Mouse (Mus musculus) olfactory bulb, adult 2 months (tissue): ENCODE measurements around the gene Cep104. TPM values are rescaled to one million over a fixed set of nuclear protein-coding genes. Genes with fewer than 3 reads are reported as not detected.

Experiments used
- H3K27ac ChIP-seq: fragments of 200-500 bp; 2 replicates; pipeline ENCODE4 v1.5.1; 2012; ENCODE audit warnings: low read depth, low read length; ENCODE audit not compliant: insufficient read depth
- H3K4me1 ChIP-seq: fragments of 200-500 bp; 2 replicates; pipeline ENCODE4 v1.6.1; 2012; ENCODE audit warnings: low read length; ENCODE audit not compliant: control insufficient read depth, insufficient read depth
- H3K4me3 ChIP-seq: fragments of 200-500 bp; 2 replicates; pipeline ENCODE4 v1.5.1; 2012; ENCODE audit warnings: mild to moderate bottlenecking, low read depth, low read length, moderate library complexity; ENCODE audit not compliant: insufficient read depth
- CTCF ChIP-seq: fragments of 200-500 bp; IDR thresholded peaks from 2 replicates; pipeline ENCODE4 v1.5.1; 2012; ENCODE audit warnings: low read depth, mild to moderate bottlenecking, low read length, moderate library complexity; ENCODE audit not compliant: insufficient read depth
- POLR2A ChIP-seq: fragments of 200-500 bp; IDR thresholded peaks from 2 replicates; pipeline ENCODE4 v1.6.1; 2012; ENCODE audit warnings: mild to moderate bottlenecking, low read depth, low read length, moderate library complexity; ENCODE audit not compliant: insufficient read depth
- WGBS: fragments of 180-500 bp; shearing (Covaris S2); methylation state at CpG from one replicate; pipeline ENCODE4 v1.1.7; 2018; 5-methylcytosine and 5-hydroxymethylcytosine counted together
- polyA plus RNA-seq: library from polyadenylated mRNA; stranded (reverse); fragments of >200 nt; gene quantifications from 2 replicates; pipeline ENCODE4 v1.2.4, GENCODE M21; 2012; ENCODE audit warnings: low replicate concordance; ENCODE audit not compliant: missing spikeins, insufficient read depth, insufficient read length

The Cep104 gene
- polyA plus RNA-seq, 1 experiment: not detected

DNA sequence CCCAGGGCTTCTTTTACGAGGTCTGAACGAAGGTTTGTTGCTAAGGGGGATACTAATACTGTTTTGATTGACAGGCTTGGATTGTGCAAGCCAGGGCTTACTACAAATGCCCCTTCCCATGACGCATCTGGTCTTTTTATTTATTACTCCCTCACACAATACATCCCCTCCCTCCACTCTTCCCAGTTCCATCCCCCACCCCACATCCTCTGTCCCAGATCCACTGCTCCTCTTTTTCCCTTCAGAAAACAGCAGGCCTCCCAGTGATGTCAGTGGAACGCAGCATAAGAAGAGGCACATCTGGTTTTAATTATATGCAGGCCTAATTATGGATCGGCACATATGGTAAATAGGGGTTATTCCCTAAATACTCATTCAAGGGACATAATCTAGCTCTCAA is 23.3 kb upstream of the Cep104 start:
- Histone ChIP-seq H3K27ac (no peak overlapping the region), H3K4me1 (peaks cover 12% of the 10 kb centered on the region), H3K4me3 (no peak overlapping the region)
- TF ChIP-seq CTCF: no peak
- no peak for TF ChIP-seq POLR2A
- WGBS: 19% methylated on average over 5 of the region's 5 CpGs

DNA sequence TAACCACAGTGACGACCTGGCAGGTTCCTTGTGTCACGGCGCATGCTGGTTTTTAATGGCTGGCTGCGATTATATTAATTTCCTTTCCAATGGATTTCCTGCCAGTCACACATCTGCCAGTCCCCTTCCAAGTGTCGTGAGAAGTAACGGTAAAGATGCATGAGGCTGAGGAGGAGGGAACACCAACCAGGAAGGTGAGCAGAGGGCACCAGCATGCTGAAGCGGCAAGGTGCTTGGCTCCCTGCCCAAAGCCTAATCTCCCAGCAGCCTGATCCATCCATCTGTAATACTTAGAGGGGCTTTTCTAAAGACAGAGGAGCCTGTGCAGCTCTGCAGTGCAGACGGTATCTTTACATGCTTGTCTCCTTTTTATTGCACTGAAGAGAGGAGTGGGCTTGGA is 19.3 kb upstream of the Cep104 start:
- H3K4me1 ChIP-seq: peaks cover 7% of the 10 kb centered on the region
- H3K27ac ChIP-seq: no peak overlapping the region
- no peak overlapping the region for H3K4me3 ChIP-seq
- 69% methylated on average over 8 of the region's 8 CpGs for whole genome bisulfite sequencing
- TF ChIP-seq POLR2A (no peak), CTCF (no peak)

DNA sequence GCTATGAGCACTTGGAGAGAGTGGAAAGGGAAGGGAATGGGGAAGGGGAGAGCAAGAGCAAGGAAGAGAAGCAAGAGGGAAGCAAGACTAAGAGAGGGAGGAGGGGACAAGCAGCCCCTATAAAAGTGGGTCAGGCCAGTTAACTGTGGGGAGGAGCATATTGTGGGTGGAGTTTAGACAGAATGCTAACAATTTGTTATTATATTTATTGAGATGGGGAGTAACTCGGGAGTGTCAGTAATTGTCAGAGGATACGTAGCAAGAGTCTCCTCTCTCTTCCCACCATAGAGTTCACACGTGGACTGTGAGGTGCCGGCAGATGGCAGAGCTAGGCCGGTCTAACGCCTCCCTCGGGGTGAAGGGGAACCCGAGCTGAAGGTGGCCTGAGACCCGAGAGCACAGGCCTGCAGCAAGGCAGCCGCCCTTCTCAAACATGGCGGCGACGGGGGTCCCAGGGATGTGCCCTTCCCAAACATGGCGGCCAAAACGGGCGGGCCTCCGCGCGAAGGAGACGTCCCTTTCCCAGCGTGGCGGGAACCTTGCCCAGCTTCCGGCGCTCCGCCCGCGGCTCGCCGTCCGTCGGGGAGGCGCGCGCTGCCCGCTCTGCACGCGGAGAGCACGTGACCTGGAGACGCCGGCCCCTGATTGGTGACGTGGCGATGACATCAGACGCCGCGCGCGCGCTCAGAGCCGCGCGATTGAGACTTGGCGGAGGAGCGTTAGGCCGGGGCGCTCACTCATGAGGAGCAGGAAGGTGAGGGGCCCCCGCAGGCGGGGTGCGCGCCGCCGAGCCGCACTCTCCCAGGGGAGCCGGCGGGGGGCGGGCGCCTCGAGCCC is 18.2 kb upstream of the Cep104 start, which contains the start of gene A430005L14Rik:
Gene A430005L14Rik (plus strand): TSS at position 669 of the 837 bp plus-strand sequence.
- H3K4me1 ChIP-seq: peaks cover 7% of the 10 kb centered on the region
- TF ChIP-seq POLR2A: peak; percentile 64
- no peak for TF ChIP-seq CTCF
- WGBS: under 1% methylated on average over 67 of the region's 67 CpGs
- peak within 1 kb of the TSS; percentile 81 for H3K4me3 ChIP-seq
- H3K27ac ChIP-seq: peak within 1 kb of the TSS; percentile 96

GRCm38 (mm10) chr4:153957444-153958250 is 17.3 kb upstream of the Cep104 start:
- whole genome bisulfite sequencing: under 1% methylated on average over 37 of the region's 37 CpGs
- Histone ChIP-seq H3K4me1 (peaks cover 3% of the 10 kb centered on the region; the same call in 1 of the 2 replicates), H3K4me3 (peak overlapping the region; percentile 81), H3K27ac (0 out of 2 replicates have a peak overlapping the region, but pooled peaks have one; percentile 25)
- TF ChIP-seq POLR2A (no peak), CTCF (no peak)

- Histone ChIP-seq H3K4me1 (peaks cover 3% of the 10 kb centered on the region; the same call in 1 of the 2 replicates), H3K27ac (no peak overlapping the region), H3K4me3 (no peak overlapping the region)
- 84% methylated on average over 7 of the region's 7 CpGs for WGBS
- TF ChIP-seq POLR2A (no peak), CTCF (no peak)
Observed at GRCm38 (mm10) chr4:153962631-153963030, 12.4 kb upstream of the Cep104 start.

- WGBS: 81% methylated on average over 5 of the region's 5 CpGs
- no peak overlapping the region for H3K4me3 ChIP-seq
- no peaks in the 10 kb centered on the region for H3K4me1 ChIP-seq
- no peak for TF ChIP-seq POLR2A
- TF ChIP-seq CTCF: no peak
- H3K27ac ChIP-seq: no peak overlapping the region
Observed at GRCm38 (mm10) chr4:153966651-153967050, 8.3 kb upstream of the Cep104 start.

DNA sequence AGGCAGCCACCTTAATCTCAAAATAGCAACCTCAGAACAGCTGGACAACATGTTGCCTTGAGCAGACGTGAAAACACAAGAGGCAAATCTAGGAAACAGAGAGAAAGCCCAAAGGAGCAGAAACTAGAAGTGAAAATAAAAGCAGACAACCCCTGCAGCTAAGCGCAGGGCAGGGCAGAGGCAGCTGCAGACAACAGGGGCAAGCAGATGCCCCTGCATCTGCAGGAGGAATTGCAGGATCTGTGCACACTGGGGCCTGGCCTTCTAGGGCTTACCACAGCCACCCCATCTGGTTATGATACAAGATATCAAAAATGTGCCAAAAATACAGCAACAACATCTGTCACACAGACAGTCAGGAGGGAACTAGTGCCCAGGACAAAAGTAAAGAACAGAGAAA is 7.4 kb upstream of the Cep104 start:
- TF ChIP-seq CTCF: no peak
- TF ChIP-seq POLR2A: no peak
- no peak overlapping the region for H3K4me3 ChIP-seq
- 73% methylated on average over 2 of the region's 2 CpGs for WGBS
- no peaks in the 10 kb centered on the region for H3K4me1 ChIP-seq
- no peak overlapping the region for H3K27ac ChIP-seq

GRCm38 (mm10) chr4:153968063-153968462 is 6.9 kb upstream of the Cep104 start:
- Histone ChIP-seq H3K4me1 (no peaks in the 10 kb centered on the region), H3K4me3 (no peak overlapping the region), H3K27ac (no peak overlapping the region)
- WGBS: 84% methylated on average over 2 of the region's 2 CpGs
- TF ChIP-seq CTCF: no peak
- TF ChIP-seq POLR2A: no peak

GRCm38 (mm10) chr4:153975292-153975662 is 283 bp downstream of the Cep104 start:
- Histone ChIP-seq H3K27ac (peak overlapping the region; percentile 22; the same call in 1 of the 2 replicates), H3K4me3 (peak overlapping the region; percentile 69), H3K4me1 (peaks cover 22% of the 10 kb centered on the region)
- TF ChIP-seq CTCF (no peak), POLR2A (no peak; the same call in 1 of the 2 replicates)
- under 1% methylated on average over 33 of the region's 33 CpGs for WGBS
